Mouse (Mus musculus) cerebellum, adult (tissue): ENCODE data around the gene Zbtb48.
A peak's percentile ranks its signal among the peaks of the same experiment; 100 is the strongest.

Experiments
- ATAC-seq: cut with Nextera tagmentation; 2 replicates; pipeline ENCODE4 v1.9.2; 2017; ENCODE audit warnings: mild to moderate bottlenecking, moderate library complexity, mixed read lengths; ENCODE audit not compliant: insufficient number of reproducible peaks, low FRiP score, low TSS enrichment

The Zbtb48 gene

DNA sequence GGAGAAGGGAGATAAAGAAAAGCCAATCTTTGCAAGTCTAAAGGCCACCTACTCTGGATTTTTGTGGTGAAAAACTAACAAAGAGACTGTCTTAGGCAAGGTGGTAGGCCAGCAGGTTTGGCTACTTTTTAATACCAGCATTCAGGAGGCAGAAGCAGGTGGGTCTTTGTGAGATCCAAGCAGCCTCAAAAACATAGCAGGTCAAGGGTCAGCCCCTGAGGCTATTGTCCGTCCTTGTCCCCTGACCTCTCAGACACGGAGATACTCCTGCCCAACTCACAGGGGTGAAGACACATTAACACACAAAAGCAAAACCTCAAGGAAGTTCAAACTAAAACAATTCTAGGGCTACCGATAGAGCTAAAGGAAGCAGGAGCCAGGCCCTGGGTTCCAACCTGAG, 20.7 kb downstream of the Zbtb48 start:
- no peak for ATAC-seq

DNA sequence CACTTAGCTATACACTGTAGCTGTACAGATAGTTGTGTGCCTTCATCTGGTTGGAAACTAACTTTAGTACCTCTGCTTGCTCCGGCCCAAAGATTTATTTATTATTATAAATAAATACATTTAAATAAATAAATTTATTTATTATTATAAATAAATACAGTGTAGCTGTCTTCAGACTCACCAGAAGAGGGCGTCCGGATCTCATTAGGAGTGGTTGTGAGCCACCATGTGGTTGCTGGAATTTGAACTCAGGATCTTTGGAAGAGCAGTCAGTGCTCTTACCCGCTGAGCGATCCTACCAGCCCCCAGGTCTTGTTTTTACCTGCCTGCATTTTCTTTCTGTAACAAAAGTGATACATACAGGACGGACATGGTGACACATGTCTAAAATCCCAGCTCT, 21.3 kb downstream of the Zbtb48 start:
- no peak for ATAC-seq

- no peak for ATAC-seq
Measured at GRCm38 (mm10) chr4:152002063-152002462, 25.4 kb downstream of the Zbtb48 start.

- ATAC-seq: no peak
Measured at GRCm38 (mm10) chr4:152001335-152001734, 26.1 kb downstream of the Zbtb48 start.

GRCm38 (mm10) chr4:152000906-152001305, 26.6 kb downstream of the Zbtb48 start:
- ATAC-seq: no peak

GRCm38 (mm10) chr4:151999481-151999880, 28.0 kb downstream of the Zbtb48 start:
- ATAC-seq: no peak

DNA sequence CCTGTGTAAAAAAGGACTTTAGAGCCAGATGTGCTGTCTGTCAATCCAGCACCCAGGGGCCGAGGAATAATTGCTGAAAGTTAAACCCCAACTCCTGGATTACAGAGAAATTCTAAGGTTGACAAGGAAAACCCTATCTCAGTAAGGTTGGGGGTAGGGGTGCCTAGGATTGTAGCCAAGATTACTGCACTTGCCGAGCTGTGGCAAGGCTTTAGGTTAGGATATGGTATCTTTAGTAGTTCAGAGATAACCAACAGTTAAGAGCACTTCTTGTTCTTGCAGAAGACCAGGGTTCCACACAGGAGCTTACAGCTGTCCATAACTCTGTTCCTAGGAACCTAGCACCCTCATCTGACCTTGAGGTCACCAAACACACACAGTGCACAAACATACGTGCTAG, 29.8 kb downstream of the Zbtb48 start:
- no peak for ATAC-seq

DNA sequence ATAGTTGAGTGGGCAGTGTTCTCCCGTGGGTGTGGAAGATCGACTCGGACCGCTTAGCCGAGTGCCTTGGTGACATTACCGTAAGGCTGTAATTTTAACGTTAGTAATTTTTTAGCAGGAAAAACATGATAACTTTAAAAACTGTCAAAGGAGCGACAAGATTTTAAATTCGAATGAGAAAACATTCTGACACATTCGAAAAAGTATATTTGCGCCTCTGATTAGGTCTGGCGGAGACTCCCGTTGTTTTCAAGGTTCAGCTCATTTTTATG, 30.6 kb downstream of the Zbtb48 start:
- no peak for ATAC-seq

DNA sequence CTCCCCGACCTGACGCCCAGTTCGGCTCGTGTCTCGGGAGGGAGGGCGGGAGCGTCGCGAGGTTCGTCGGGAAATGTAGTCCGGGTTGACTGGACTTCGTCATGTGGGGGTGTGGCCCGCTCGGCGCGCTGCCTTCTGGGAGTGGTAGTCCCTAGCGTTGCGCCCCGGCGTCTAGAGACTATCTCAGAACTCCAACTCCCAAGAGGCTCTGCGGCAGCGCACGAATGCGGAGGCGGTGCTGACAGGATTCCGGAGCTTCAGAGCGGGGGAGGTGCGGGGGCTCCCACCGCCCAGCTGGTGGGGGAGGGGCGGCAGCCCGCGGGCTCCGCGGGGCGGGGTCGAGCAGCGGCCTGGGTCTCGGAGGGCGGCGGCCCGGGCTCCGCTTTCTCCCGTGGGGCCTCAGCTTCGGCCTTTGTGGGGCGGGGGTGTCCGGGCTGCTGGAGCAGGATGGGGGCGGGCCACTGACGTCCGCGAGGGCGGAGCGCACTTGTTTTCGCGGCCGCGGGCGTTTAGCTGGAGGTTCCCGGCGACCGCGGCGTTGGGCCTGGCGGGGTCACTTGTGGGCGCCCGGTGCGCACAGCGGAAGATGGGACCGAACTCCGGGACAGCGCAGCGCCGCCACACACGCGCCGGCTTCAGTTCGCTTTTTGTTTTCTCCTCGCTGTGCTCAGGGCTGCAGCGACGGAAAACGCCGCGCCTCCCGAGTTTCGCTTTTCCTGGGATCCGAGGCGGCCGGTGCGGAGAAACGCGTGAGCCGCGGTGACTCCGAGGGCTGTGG, 31.1 kb downstream of the Zbtb48 start, which contains the start of gene Phf13:
TSS of gene Phf13 (minus strand) at position 86 of the 778 bp plus-strand sequence.
- peak; percentile 94 for ATAC-seq

- ATAC-seq: no peak
Measured at GRCm38 (mm10) chr4:151995371-151996172, 31.9 kb downstream of the Zbtb48 start.

- ATAC-seq: no peak
Measured at GRCm38 (mm10) chr4:151994228-151995171, 33.0 kb downstream of the Zbtb48 start.

DNA sequence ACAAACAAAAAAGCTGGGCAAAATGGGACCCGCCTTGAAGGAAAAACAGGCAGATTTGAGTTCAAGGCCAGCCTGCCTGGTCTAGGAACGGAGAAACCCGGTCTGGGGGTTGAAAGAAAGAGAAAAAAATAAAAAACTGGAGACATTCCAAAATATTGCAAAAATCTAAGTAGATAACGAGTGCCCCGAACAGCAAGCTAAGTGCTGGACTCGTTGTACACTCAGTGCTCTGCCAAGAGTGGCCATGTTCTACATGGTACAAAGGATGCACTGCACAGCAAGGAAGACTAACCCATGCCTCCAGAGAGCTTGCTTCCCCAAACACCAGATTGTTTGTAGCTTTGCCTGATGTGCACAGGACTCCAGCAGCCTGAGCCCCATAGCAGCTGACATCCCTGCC, 34.4 kb downstream of the Zbtb48 start:
- ATAC-seq: no peak

DNA sequence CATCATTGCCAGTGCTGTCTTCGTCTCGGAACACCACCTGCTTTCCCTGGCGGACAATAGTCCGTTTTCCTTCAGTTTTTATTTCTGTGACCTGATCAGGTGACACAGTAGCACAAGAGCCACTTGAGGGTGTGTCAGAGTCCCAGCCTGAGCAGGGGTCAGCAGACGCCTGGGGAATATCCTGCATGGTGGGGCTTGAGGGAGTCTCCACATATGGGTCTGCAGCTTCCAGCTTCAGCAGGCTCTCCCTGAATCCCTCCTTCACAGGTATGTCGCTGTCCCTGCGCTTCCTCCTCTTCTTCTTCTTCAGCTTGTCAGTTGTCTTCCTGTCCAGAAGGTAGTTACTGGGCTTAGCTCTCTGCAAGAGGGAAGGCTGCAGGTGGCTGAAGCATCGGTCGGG, 35.4 kb downstream of the Zbtb48 start:
- no peak for ATAC-seq

DNA sequence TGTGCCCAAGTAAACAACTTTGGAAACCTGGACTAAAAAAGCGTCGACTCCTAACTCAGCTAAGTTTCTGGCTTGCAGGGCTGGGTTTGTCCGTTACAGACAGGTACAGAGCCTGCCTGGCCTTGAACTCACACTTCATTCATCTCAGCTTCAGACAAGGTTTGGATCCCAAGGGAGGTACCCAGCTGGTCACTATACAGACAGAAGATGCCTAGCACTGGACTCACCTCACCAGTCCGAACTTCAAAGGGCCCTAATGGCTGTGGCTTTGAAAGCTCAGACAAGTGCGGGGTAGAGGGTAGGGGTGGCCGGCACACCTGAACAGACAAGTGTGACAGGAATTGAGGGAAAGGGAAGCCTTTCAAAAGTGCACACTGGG, 38.4 kb downstream of the Zbtb48 start:
- no peak for ATAC-seq

- ATAC-seq: peak; percentile 27; the same call in 1 of the 2 replicates
Measured at GRCm38 (mm10) chr4:151988342-151989109, 38.9 kb downstream of the Zbtb48 start, which contains the start of gene Thap3. Gene Thap3, minus strand, starts transcription at chr4:151988997.

GRCm38 (mm10) chr4:151988014-151988341, 39.5 kb downstream of the Zbtb48 start:
- no peak for ATAC-seq

- no peak for ATAC-seq
Measured at GRCm38 (mm10) chr4:151986650-151987049, 40.8 kb downstream of the Zbtb48 start.

- peak; percentile 47; the same call in 1 of the 2 replicates for ATAC-seq
Measured at GRCm38 (mm10) chr4:151985886-151986285, 41.6 kb downstream of the Zbtb48 start.

GRCm38 (mm10) chr4:151983560-151983959, 43.9 kb downstream of the Zbtb48 start:
- ATAC-seq: no peak

- no peak for ATAC-seq
Measured at GRCm38 (mm10) chr4:151983043-151983442, 44.4 kb downstream of the Zbtb48 start.
